Mouse (Mus musculus): Measurements from ENCODE around the gene Stab2.

- no peak for TF ChIP-seq CTCF (IDR thresholded peaks at IDR 0.05; ENCODE audit: control insufficient read depth, insufficient read depth, insufficient read length)
- TF ChIP-seq USF1 (IDR thresholded peaks at IDR 0.05; ENCODE audit: low read depth), result no peak
Observed at GRCm38 (mm10) chr10:87049179-87049578, 41.4 kb upstream of the Stab2 start.
